Mouse (Mus musculus): ENCODE results near the gene Gm5294.
A peak's percentile ranks its signal among the peaks of the same experiment; 100 is the strongest.

Gene Gm5294

DNA sequence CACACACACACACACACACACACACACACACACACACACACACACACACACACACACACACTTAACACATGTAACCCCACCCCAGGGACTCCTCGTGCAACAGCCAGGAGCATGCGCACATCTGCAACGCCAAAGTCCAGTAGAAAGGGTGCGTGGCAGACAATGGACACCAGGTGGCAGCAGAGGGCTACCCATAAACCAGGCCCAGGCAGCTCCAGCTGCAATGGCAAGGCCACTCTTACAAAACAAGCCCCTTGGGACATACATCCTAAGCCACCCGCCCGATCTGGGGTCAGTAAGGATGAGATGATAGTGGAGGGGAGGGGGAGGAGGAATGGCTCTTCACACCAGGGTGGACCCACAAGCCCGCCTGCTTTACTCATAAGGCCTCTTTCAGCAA lies 28.2 kb downstream of the Gm5294 start:
- peak; percentile 66 for DNase-seq (ENCODE audit: low spot score in 2 of 2)

DNA sequence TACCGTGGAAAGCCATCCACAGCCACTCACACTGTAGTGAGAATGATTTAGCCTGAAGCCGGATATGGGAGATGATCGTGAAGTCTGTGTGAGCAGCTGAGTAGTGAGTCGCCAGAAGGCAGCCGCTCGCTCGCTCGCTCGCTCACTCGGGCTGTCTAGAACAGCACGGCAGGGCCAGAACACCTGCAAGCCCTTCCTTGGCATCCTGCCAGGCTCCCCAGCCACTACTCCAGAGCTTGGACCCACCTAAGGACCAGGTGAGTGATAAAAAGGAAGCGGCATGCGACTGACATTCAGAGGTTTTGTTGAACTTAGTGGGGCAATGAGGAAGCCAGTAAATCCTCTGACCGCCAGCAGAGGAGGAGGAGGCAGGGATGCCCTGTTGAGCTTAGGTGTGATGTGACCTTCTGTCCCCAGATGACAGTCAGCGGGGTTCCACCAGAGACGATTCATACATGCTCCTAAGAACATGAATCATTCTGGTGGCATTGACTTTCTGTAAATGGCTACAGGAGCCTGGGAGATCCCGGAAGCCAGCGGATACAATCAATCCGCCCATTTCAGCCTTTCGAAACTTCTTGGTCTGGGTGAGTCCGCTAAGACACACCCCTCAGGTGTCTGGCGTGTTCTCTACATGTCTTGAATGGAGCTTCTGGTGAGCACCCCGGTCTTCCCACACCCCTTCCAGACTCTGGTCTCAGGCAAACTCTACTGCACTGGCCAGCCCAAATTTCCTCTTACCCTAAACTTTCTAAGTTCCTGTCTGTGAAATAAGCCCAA lies 30.0 kb downstream of the Gm5294 start:
- no peak for DNase-seq (ENCODE audit: low spot score in 2 of 2)

DNA sequence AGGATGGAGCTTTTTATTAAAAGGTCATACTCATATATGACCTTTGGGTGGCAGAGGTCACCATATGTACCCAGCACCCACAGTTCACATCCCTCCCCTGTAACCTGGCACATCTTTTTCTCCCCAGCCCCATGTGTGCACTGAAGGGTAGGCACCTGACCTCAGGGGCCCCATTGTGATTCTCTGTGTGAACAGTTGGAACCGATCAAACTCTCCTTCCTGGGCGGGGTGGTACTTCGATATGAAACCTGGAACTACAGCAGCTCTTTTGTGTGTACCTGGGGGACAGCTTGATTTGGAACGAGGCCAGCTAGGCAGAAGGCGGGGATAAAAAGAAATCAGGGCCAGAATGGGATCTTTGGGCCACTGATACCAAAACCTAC lies 30.6 kb downstream of the Gm5294 start:
- DNase-seq (ENCODE audit: low spot score in 2 of 2) = no peak

DNA sequence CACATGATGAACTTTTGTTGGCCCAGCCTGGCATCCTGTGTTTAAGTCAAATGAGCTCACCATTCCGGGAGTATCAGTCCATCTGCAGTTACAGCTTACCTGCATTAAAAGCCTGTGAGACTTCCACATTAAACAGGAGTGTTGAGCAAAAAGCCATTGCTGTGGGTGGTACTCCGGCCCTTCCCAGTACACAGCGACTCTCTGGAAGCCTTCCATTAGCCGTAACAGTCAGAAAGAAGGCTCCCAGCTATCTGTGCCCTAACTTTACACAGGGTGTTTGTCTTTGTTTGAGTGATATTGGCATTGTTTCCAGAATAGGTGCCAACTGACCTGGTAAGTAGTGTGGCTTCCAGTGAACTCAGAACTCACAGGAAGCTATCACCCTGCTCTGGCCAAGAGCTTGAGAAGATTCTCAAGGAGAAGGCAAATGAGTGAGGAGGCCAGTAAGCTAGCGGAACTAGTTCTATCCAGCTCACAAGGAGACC lies 31.5 kb downstream of the Gm5294 start:
- DNase-seq (ENCODE audit: low spot score in 2 of 2) = no peak

DNA sequence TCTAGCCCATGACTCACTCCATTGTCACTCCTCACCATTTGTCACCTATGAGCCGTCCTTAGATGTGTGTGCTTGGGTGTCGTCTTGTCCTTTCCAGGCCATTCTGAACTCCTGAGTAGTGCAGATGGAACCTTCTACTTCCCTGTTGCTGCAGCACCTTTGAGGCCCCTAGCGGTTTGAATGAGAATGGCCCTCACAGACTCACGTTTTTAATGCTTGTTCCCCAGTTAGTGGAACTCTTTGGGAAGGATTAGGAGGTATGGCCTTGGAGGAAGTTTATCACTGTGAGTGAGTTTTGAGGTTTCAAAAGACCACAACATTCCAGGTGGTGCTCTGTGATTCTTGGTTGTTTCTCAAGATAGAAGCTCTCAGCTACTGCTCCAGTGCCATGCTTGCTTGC lies 32.3 kb downstream of the Gm5294 start:
- no peak for DNase-seq (ENCODE audit: low spot score in 2 of 2)

DNA sequence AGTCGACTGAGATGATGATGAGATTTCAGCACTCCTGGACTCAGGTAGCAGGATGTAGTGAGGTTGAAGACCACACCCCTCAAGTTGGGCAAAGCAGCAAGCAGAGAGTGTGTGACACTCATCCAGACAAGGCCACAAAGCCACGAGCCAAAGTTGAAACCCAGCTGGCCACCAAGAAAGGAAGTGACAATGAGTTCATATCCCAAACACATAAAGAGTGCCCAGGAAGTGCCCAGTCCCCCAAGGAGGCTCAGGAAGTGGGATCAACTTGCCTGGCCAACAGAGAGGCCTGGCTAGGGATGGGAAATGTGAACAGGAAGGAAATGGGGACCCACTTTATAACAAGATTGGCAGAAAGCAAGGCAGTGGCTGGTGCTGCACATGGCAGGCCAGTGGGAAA lies 33.5 kb downstream of the Gm5294 start:
- DNase-seq (ENCODE audit: low spot score in 2 of 2) = no peak

GRCm38 (mm10) chr5:138857010-138857617 lies 37.2 kb downstream of the Gm5294 start:
- DNase-seq (ENCODE audit: low spot score in 2 of 2) = peak; percentile 19 to 26

DNA sequence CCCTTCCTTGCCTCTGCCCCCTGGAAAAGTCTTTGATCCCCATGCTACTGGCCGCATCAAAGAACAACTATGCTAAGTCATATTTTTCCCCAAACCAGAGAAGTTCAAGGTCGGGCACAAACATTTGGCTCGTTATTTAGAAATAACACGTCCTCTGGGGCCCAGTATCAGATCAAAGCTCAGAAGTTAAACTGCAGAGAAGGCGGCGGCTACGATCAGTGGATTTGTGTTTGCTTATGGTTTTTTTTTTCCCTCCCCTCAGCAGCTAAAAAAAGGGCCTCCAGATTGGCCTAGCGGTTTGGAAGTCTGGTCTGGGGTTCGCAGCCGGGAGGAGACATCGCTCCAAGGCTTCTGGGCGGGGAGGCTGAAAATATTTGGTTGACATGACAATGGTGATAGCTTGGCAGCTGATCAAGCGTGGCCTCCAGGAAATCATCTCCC lies 38.0 kb downstream of the Gm5294 start:
- DNase-seq (ENCODE audit: low spot score in 2 of 2) = no peak

- DNase-seq (ENCODE audit: low spot score in 2 of 2) = no peak
Measured at GRCm38 (mm10) chr5:138863681-138864146, 43.8 kb downstream of the Gm5294 start.

GRCm38 (mm10) chr5:138864166-138864565 lies 44.3 kb downstream of the Gm5294 start:
- no peak for DNase-seq (ENCODE audit: low spot score in 2 of 2)

DNA sequence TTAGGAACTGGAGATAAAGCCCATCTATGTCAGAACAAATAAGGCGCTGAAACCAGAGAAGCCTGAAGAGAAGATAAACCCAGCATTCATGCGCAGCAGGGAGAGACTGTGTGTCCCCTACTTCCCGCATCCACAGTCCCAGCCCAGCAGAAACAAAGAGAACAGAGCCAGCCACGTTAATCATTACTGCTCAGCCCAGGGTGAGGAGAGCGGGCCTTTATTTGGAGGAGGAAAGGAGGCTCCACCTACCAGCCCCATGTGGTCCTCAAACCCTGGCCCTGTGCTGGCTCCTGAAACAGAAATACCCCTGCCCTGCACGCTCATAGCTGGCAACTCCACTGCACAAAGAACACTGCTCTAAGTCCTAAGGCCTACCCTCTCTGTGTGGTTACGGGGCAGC lies 45.0 kb downstream of the Gm5294 start:
- DNase-seq (ENCODE audit: low spot score in 2 of 2) = no peak

GRCm38 (mm10) chr5:138865637-138866036 lies 45.8 kb downstream of the Gm5294 start:
- no peak for DNase-seq (ENCODE audit: low spot score in 2 of 2)

Data from spleen, postnatal 36 days (tissue).